In the genomic region with DNA sequence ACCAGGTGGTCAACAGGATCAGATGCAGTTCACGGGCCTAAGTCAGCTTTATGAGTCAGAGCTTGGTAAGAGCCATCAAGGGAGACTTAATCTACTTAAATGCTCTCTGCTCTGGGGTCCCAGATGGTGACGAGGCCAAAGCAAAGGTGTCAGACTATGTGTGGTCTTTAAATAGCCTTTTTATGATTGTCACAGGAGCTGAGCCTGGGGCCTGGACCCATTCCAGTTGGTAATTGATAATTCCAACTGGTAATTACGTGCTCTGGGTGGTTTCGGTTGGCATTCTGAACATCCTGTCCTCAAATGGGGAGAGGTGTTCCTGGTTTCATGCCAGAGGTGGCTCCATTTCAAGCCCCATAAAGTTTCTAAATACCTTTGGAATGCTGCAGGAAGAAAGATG, we compare ENCODE assay signal across 17 mouse cellular contexts.
DNase-seq lines count a peak whose midpoint lies in the region; ATAC-seq and TF ChIP-seq lines count a peak whose summit lies in the region.
"Had no signal": no experiment of that assay in that cellular context is flagged by ENCODE, and none has a peak within 500 bp of the region (broad histone marks: within the 10 kb centered on the region; RNA-seq: fewer than 3 reads in every experiment).

No protein-coding gene starts in this region.

- no peaks in the 10 kb centered on the region for H3K36me3 ChIP-seq in heart, postnatal 0 days (replicated peaks; ENCODE audit: control insufficient read depth, insufficient read depth, low read length)
- H3K36me3 ChIP-seq: forebrain, embryonic 15.5 days; liver, embryonic 12.5 days; midbrain, embryonic 10.5 days; neural tube, embryonic 15.5 days had no signal

- 40% methylated on average over 4 of the region's 4 CpGs for WGBS in heart, postnatal 0 days

- no peak overlapping the region for H3K27ac ChIP-seq in heart, postnatal 0 days (ENCODE audit: low read depth)
- H3K27ac ChIP-seq: forebrain, embryonic 15.5 days; liver, embryonic 12.5 days; midbrain, embryonic 10.5 days; neural tube, embryonic 15.5 days had no signal

- no peak overlapping the region for H3K9ac ChIP-seq in heart, postnatal 0 days (replicated peaks; ENCODE audit: low read depth, low read length)
- H3K9ac ChIP-seq: forebrain, embryonic 15.5 days; liver, embryonic 12.5 days; lung, embryonic 14.5 days; neural tube, embryonic 15.5 days had no signal

- peaks cover 9% of the 10 kb centered on the region; the same call in 1 of the 2 replicates for H3K4me1 ChIP-seq in heart, postnatal 0 days (ENCODE audit: control insufficient read depth, insufficient read depth)
- H3K4me1 ChIP-seq: liver, embryonic 12.5 days; midbrain, embryonic 10.5 days had no signal

- TF ChIP-seq CTCF in heart, postnatal 0 days (IDR thresholded peaks at IDR 0.05; ENCODE audit: low read depth) = no peak

- peak; percentile 55; the same call in 1 of the 2 replicates for ATAC-seq in heart, postnatal 0 days (ENCODE audit: insufficient read depth, low read depth)
- ATAC-seq: forebrain, embryonic 15.5 days; liver, embryonic 12.5 days had no signal

- intact Hi-C loops in left cerebral cortex, postnatal 4 days (cut with DNase I) = no loop called here
- intact Hi-C loops in left cerebral cortex, postnatal 14 days (cut with DNase I) = no loop called here

- H3K4me3 ChIP-seq in heart, postnatal 0 days (ENCODE audit: low read depth, low read length) = no peak overlapping the region
- H3K4me3 ChIP-seq: forebrain, embryonic 15.5 days; liver, embryonic 12.5 days; midbrain, embryonic 10.5 days; neural tube, embryonic 15.5 days had no signal

- H3K4me2 ChIP-seq in heart, postnatal 0 days (ENCODE audit: low read depth, low read length) = no peak overlapping the region
- H3K4me2 ChIP-seq: forebrain, embryonic 15.5 days; liver, embryonic 12.5 days; lung, embryonic 14.5 days; neural tube, embryonic 15.5 days had no signal

- TF ChIP-seq EP300 in heart, postnatal 0 days (IDR thresholded peaks at IDR 0.05; ENCODE audit: low read depth) = no peak

- no peaks in the 10 kb centered on the region for H3K27me3 ChIP-seq in heart, postnatal 0 days (ENCODE audit: control insufficient read depth, insufficient read depth, low read length)
- H3K27me3 ChIP-seq: forebrain, embryonic 15.5 days; liver, embryonic 12.5 days; neural tube, embryonic 15.5 days had no signal

- H3K9me3 ChIP-seq in heart, postnatal 0 days (replicated peaks; ENCODE audit: control insufficient read depth, low read length) = no peaks in the 10 kb centered on the region
- H3K9me3 ChIP-seq: forebrain, embryonic 15.5 days; liver, embryonic 12.5 days; midbrain, embryonic 10.5 days; neural tube, embryonic 15.5 days had no signal

- DNase-seq in heart, postnatal 0 days (ENCODE audit: low spot score) = peak; percentile 7
- no peak for DNase-seq in heart, adult 18-20 months
- DNase-seq in left cerebral cortex, postnatal 4 days = peak; percentile 6
- no peak for DNase-seq in left cerebral cortex, postnatal 14 days (ENCODE audit: low spot score in 2 of 2)
- DNase-seq in forelimb bud, embryonic 11.5 days (ENCODE audit: low read depth, low spot score) = peak; percentile 38
- peak; percentile 4 to 10 for DNase-seq in kidney, postnatal 4 days
- no peak for DNase-seq in natural killer cell, adult 2 months (ENCODE audit: low spot score in 2 of 2)
- no peak for DNase-seq in cerebellum, adult 11-12 months
- DNase-seq: cerebellum, postnatal 36 days; layer of hippocampus, postnatal 36 days; lung, embryonic 14.5 days; lung, postnatal 4 days; thymus, adult 18-20 months had no signal

Comparison
In these comparisons a context has a peak if more than half of its experiments do, and no peak if none do; other contexts are left out.
1. DNase-seq: peak in heart, postnatal 0 days (single experiment), left cerebral cortex, postnatal 4 days (single experiment), forelimb bud, embryonic 11.5 days (single experiment) and kidney, postnatal 4 days (2 of 2); none in heart, adult 18-20 months (0 of 2), left cerebral cortex, postnatal 14 days (0 of 2), natural killer cell, adult 2 months (0 of 2) and cerebellum, adult 11-12 months (single experiment).